Mouse (Mus musculus) hindbrain, embryonic 11.5 days (tissue): ENCODE measurements around the gene S100a6. TPM values are rescaled to one million over a fixed set of nuclear protein-coding genes. Genes with fewer than 3 reads are reported as not detected.
A peak's percentile ranks its signal among the peaks of the same experiment; 100 is the strongest.

ENCODE experiments used
- ATAC-seq: fragments of 200-750 bp; cut with Nextera tagmentation; 2 replicates; pipeline ENCODE4 v1.8.0; 2017; ENCODE audit warnings: mild to moderate bottlenecking, moderate TSS enrichment, moderate library complexity; ENCODE audit not compliant: low FRiP score
- DNase-seq: peaks from one replicate; pipeline ENCODE4 v3.0.0-alpha.2; 2015; ENCODE audit warnings: low spot score
- H3K27ac ChIP-seq: fragments of 300-500 bp; sonication (generic); 2 replicates; pipeline ENCODE4 v1.5.1; 2014; ENCODE audit warnings: mild to moderate bottlenecking, low read depth, low read length
- H3K27me3 ChIP-seq: fragments of 300-500 bp; sonication (generic); 2 replicates; pipeline ENCODE4 v1.6.1; 2014; ENCODE audit warnings: mild to moderate bottlenecking, low read length, moderate library complexity, mixed read lengths; ENCODE audit not compliant: control insufficient read depth, insufficient read depth
- H3K36me3 ChIP-seq: fragments of 300-500 bp; sonication (generic); 2 replicates; pipeline ENCODE4 v1.6.1; 2014; ENCODE audit warnings: mild to moderate bottlenecking, low read length, moderate library complexity, mixed read lengths; ENCODE audit not compliant: control insufficient read depth, insufficient read depth
- H3K4me1 ChIP-seq: fragments of 300-500 bp; sonication (generic); replicated peaks from 2 replicates; pipeline ENCODE4 v1.6.1; 2014; ENCODE audit warnings: low read length, mixed read lengths; ENCODE audit not compliant: control insufficient read depth, insufficient read depth
- H3K4me2 ChIP-seq: fragments of 300-500 bp; sonication (generic); replicated peaks from 2 replicates; pipeline ENCODE4 v1.6.1; 2014; ENCODE audit warnings: mild to moderate bottlenecking, low read depth, low read length
- H3K4me3 ChIP-seq: fragments of 300-500 bp; sonication (generic); 2 replicates; pipeline ENCODE4 v1.5.1; 2014; ENCODE audit warnings: low read depth, low read length
- H3K9ac ChIP-seq: fragments of 300-500 bp; sonication (generic); 2 replicates; pipeline ENCODE4 v1.6.1; 2014; ENCODE audit warnings: low read depth, low read length
- H3K9me3 ChIP-seq: fragments of 300-500 bp; sonication (generic); 2 replicates; pipeline ENCODE4 v1.6.1; 2016; ENCODE audit warnings: low read length; ENCODE audit not compliant: control insufficient read depth
- WGBS: fragments of 180-500 bp; shearing (Covaris S2); extraction: QIAGEN DNeasy Blood & Tissue Kit; methylation state at CpG from one replicate; pipeline ENCODE4 v1.1.7; 2014; 5-methylcytosine and 5-hydroxymethylcytosine counted together
- polyA plus RNA-seq: library from polyadenylated mRNA; unstranded; fragments of >200 nt; fragmentation: Nextera tagmentation; extraction: Ambion mirVana; gene quantifications from 2 replicates; pipeline ENCODE4 v1.2.1, GENCODE M21; 2014

The S100a6 gene
- polyA plus RNA-seq, 1 experiment from 2014 or later, result 25.9 TPM

- Histone ChIP-seq H3K4me2 (no peak overlapping the region), H3K27me3 (no peaks in the 10 kb centered on the region), H3K4me1 (no peaks in the 10 kb centered on the region), H3K36me3 (no peaks in the 10 kb centered on the region), H3K9me3 (no peaks in the 10 kb centered on the region), H3K9ac (no peak overlapping the region), H3K27ac (no peak overlapping the region), H3K4me3 (no peak overlapping the region)
- WGBS, result 37% methylated on average over 5 of the region's 5 CpGs
- ATAC-seq (peak; percentile 15; the same call in 1 of the 2 replicates), DNase-seq (peak; percentile 79)
Measured at GRCm38 (mm10) chr3:90585595-90585994, 27.1 kb upstream of the S100a6 start.

DNA sequence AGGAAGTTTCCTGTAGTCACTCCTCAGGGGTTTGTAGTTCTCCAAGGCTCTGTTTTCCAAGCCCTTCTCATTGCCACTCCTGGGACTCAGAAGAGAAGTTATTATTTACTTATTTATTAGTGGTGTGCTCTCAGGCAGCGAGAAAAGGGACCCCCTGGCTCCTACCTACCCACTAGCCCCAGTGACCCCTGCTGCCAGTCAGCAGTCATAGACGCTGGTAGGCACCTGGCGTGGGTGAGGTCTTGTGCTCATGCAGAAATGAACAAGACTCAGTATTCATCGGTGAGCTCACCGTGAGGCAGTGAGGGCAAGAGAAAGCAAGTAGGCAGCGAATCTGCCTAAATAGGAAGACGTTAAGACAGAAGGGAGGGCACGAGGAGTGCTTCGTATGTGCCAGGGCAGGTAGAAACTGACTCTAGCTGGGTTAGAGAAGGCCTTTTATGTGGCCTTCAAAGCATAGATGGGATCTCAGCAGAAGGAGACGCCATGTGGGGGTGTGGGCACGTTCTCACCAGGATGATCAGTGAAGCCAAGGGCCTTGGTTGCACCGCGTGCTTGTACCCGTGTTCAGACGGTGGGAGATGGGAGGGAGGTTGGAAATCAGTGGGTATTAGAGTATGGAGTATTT is 26.6 kb upstream of the S100a6 start:
- Histone ChIP-seq H3K9me3 (no peaks in the 10 kb centered on the region), H3K27me3 (no peaks in the 10 kb centered on the region), H3K36me3 (no peaks in the 10 kb centered on the region), H3K4me3 (no peak overlapping the region), H3K4me1 (no peaks in the 10 kb centered on the region), H3K9ac (no peak overlapping the region), H3K4me2 (no peak overlapping the region), H3K27ac (no peak overlapping the region)
- 86% methylated on average over 15 of the region's 15 CpGs for WGBS
- DNase-seq (no peak), ATAC-seq (no peak)

DNA sequence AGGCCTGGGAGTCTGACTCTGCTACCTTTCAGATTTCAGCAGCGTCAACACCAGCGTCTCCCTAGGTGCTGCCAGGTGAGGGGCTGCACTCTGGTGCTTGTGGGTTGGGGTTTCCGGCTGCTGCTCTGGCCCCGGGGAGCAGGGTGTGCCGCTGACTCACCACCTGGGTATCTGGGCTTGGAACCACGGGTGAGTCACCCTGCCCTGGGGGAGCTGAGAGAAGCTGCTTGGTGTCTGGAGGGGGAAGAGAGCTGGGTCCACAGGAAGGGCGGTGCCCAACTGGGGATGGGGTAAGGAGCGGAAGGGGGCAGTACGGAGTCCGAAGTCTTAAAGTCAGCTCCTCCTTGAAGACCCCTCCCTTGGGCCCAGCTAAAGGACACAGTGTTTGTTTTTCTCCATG is 25.8 kb upstream of the S100a6 start:
- Histone ChIP-seq H3K9ac (no peak overlapping the region), H3K27ac (no peak overlapping the region), H3K4me2 (no peak overlapping the region), H3K27me3 (no peaks in the 10 kb centered on the region), H3K4me1 (no peaks in the 10 kb centered on the region), H3K36me3 (no peaks in the 10 kb centered on the region), H3K9me3 (no peaks in the 10 kb centered on the region), H3K4me3 (no peak overlapping the region)
- DNase-seq (no peak), ATAC-seq (no peak)
- 75% methylated on average over 10 of the region's 10 CpGs for WGBS

DNA sequence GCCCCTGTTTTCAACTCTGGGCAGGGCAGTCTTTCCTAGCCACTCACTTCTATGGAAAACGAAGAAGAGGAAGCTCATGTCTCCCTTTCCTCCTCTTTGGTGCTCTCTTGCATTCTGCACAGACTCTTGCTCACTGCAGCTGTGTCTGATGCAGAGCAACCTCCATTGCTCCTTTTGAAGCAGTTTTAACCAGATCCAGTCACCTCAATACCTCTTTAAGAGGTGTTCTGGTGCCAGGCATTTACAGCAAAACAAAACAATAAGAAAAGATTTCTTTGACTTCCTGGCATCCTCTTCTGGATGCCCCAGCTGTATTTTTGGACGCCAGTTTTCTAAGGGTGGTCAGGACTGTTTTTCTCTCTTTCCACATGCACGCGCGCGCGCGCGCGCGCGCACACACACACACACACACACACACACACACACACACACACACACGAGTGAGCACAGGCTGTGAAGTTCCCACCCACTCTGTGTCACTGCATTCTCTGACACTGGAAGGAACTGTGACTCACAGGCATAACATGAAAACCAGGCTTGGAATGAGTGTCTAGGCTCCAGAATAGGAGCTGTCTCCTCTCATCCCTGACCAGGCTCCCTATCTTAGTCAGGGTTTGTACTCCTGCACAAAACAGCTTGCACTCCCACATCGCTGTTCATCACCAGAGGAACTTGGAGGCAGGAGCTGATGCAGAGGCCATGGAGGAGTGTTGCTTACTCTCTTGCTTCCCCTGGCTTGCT is 25.2 kb upstream of the S100a6 start:
- no peak for DNase-seq
- H3K9ac ChIP-seq, result no peak overlapping the region
- H3K36me3 ChIP-seq, result no peaks in the 10 kb centered on the region
- ATAC-seq, result no peak
- no peak overlapping the region for H3K4me2 ChIP-seq
- no peaks in the 10 kb centered on the region for H3K9me3 ChIP-seq
- no peak overlapping the region for H3K27ac ChIP-seq
- H3K4me3 ChIP-seq, result no peak overlapping the region
- WGBS, result 90% methylated on average over 14 of the region's 14 CpGs
- no peaks in the 10 kb centered on the region for H3K4me1 ChIP-seq
- no peaks in the 10 kb centered on the region for H3K27me3 ChIP-seq

GRCm38 (mm10) chr3:90589390-90589789 is 23.3 kb upstream of the S100a6 start:
- H3K4me3 ChIP-seq, result no peak overlapping the region
- H3K36me3 ChIP-seq, result no peaks in the 10 kb centered on the region
- 81% methylated on average over 6 of the region's 6 CpGs for WGBS
- H3K27ac ChIP-seq, result no peak overlapping the region
- no peak for DNase-seq
- ATAC-seq, result no peak
- no peaks in the 10 kb centered on the region for H3K4me1 ChIP-seq
- no peak overlapping the region for H3K4me2 ChIP-seq
- H3K9ac ChIP-seq, result no peak overlapping the region
- no peaks in the 10 kb centered on the region for H3K27me3 ChIP-seq
- H3K9me3 ChIP-seq, result no peaks in the 10 kb centered on the region; the same call in 1 of the 2 replicates

- Histone ChIP-seq H3K27ac (no peak within 1 kb of the TSS), H3K4me2 (no peak within 1 kb of the TSS), H3K4me3 (no peak within 1 kb of the TSS), H3K36me3 (no peaks in the 10 kb centered on the region), H3K9me3 (no peaks in the 10 kb centered on the region; the same call in 1 of the 2 replicates), H3K9ac (no peak within 1 kb of the TSS), H3K4me1 (no peaks in the 10 kb centered on the region), H3K27me3 (no peaks in the 10 kb centered on the region)
- DNase-seq (no peak), ATAC-seq (no peak)
- WGBS, result 88% methylated on average over 8 of the region's 8 CpGs
Measured at GRCm38 (mm10) chr3:90589947-90590346, 22.7 kb upstream of the S100a6 start, which contains the start of gene S100a2. TSS of gene S100a2 (plus strand) at chr3:90590247.

DNA sequence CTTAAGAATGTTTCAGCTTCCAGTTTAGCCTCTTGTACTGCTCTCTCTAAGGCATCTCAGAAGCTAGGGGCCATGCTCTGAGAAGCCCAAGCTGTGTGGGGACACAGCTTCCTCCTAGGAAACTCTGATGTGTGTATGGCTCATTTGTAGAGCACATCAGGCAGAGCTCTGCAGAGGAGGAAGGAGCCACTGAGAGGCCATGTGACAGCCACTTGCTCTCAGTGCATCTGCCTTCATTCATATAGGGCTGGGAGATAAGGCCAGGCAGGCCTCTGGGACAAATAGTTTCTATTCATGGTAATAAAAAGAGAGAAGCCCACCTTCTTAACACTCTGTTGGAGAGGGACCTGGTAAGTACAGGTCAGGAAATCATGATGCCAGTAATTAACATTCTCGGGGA is 18.2 kb upstream of the S100a6 start:
- Histone ChIP-seq H3K4me1 (no peaks in the 10 kb centered on the region), H3K36me3 (no peaks in the 10 kb centered on the region), H3K9ac (no peak overlapping the region), H3K9me3 (no peaks in the 10 kb centered on the region; the same call in 1 of the 2 replicates), H3K4me3 (no peak overlapping the region), H3K27ac (no peak overlapping the region), H3K4me2 (no peak overlapping the region), H3K27me3 (no peaks in the 10 kb centered on the region)
- ATAC-seq (no peak), DNase-seq (no peak)
- WGBS, result 71% methylated on average over 1 of the region's 1 CpGs

DNA sequence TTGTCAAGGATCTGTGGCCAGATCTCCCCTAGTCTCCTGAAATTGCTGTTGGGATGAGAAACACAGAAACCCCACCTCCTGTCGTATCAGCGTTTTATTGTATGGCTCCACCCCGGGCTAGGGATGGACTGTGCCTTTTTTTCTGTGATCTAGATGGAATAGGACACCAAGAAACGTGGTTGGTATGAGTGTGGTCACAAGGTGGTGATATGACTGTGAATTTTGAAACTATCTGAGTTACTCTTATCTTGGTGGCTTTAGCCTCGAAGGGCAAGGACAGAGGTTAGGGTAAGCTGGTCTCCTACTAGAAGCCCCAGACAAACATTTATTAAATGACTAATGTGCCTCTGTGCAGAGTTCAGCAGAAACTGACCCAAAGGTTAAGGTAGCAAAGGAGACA is 17.1 kb upstream of the S100a6 start:
- Histone ChIP-seq H3K9me3 (no peaks in the 10 kb centered on the region; the same call in 1 of the 2 replicates), H3K4me3 (no peak overlapping the region), H3K4me2 (no peak overlapping the region), H3K4me1 (no peaks in the 10 kb centered on the region), H3K27ac (no peak overlapping the region), H3K27me3 (no peaks in the 10 kb centered on the region), H3K9ac (no peak overlapping the region), H3K36me3 (no peaks in the 10 kb centered on the region)
- 76% methylated on average over 5 of the region's 5 CpGs for WGBS
- DNase-seq (no peak), ATAC-seq (no peak)

GRCm38 (mm10) chr3:90596810-90597209 is 15.9 kb upstream of the S100a6 start:
- ATAC-seq (no peak), DNase-seq (no peak)
- H3K9me3 ChIP-seq, result no peaks in the 10 kb centered on the region; the same call in 1 of the 2 replicates
- no peak overlapping the region for H3K27ac ChIP-seq
- no peaks in the 10 kb centered on the region for H3K36me3 ChIP-seq
- H3K4me2 ChIP-seq, result no peak overlapping the region
- no peaks in the 10 kb centered on the region for H3K4me1 ChIP-seq
- no peaks in the 10 kb centered on the region for H3K27me3 ChIP-seq
- no peak overlapping the region for H3K4me3 ChIP-seq
- H3K9ac ChIP-seq, result no peak overlapping the region
- WGBS, result 83% methylated on average over 6 of the region's 6 CpGs
